Mouse (Mus musculus): Measurements from ENCODE around the gene Clcn5. TPM values are rescaled to one million over a fixed set of nuclear protein-coding genes. Genes with fewer than 3 reads are reported as not detected.

Clcn5 gene
- polyA plus RNA-seq, 1 experiment from 2014 or later: 23.8 TPM

GRCm38 (mm10) chrX:7306861-7307260 is 12.3 kb downstream of the Clcn5 start:
- H3K36me3 ChIP-seq (replicated peaks; ENCODE audit: control insufficient read depth, insufficient read depth, low read depth, low read length): no peaks in the 10 kb centered on the region
- H3K4me3 ChIP-seq (ENCODE audit: low read depth, low read length): no peak overlapping the region
- no peak overlapping the region for H3K9ac ChIP-seq (replicated peaks; ENCODE audit: low read length)
- ATAC-seq (replicated peaks; ENCODE audit: insufficient number of reproducible peaks, low FRiP score, low TSS enrichment, low read depth): no peak
- H3K9me3 ChIP-seq (replicated peaks; ENCODE audit: control insufficient read depth, low read length): no peaks in the 10 kb centered on the region
- no peak overlapping the region for H3K27ac ChIP-seq (replicated peaks; ENCODE audit: low read depth, low read length)
- WGBS: 67% methylated on average over 4 of the region's 5 CpGs
- H3K4me1 ChIP-seq (ENCODE audit: control insufficient read depth, insufficient read depth, low read length): no peaks in the 10 kb centered on the region
- DNase-seq (ENCODE audit: low spot score): no peak
- H3K27me3 ChIP-seq (ENCODE audit: control insufficient read depth, insufficient read depth, low read length): no peaks in the 10 kb centered on the region
- no peak overlapping the region for H3K4me2 ChIP-seq (ENCODE audit: low read depth, low read length)

DNA sequence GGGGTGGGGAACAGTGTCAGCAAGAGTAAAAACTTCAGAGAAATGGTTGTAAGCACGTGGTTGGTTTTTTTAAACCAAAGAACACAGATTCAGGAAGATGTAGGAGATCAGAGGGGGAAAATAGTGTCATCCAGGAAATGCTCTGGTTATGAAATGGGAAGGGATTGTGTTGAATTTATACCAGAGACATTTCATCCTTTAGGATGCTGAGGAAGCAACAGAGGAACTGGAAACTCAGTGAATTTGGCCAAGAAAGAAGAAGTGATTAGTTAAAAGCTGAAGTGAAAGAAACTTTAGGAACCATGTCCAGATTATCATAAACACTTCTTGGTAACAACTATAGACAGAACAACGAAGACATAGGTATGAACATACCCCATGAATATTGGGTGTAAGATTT is 26.2 kb downstream of the Clcn5 start:
- Histone ChIP-seq H3K27me3 (ENCODE audit: control insufficient read depth, insufficient read depth, low read length) (no peaks in the 10 kb centered on the region), H3K4me2 (ENCODE audit: low read depth, low read length) (no peak overlapping the region), H3K27ac (replicated peaks; ENCODE audit: low read depth, low read length) (no peak overlapping the region), H3K9me3 (replicated peaks; ENCODE audit: control insufficient read depth, low read length) (no peaks in the 10 kb centered on the region), H3K4me1 (ENCODE audit: control insufficient read depth, insufficient read depth, low read length) (no peaks in the 10 kb centered on the region), H3K4me3 (ENCODE audit: low read depth, low read length) (no peak overlapping the region), H3K9ac (replicated peaks; ENCODE audit: low read length) (no peak overlapping the region), H3K36me3 (replicated peaks; ENCODE audit: control insufficient read depth, insufficient read depth, low read depth, low read length) (no peaks in the 10 kb centered on the region)
- 78% methylated on average over 2 of the region's 2 CpGs for WGBS
- no peak for ATAC-seq (replicated peaks; ENCODE audit: insufficient number of reproducible peaks, low FRiP score, low TSS enrichment, low read depth)
- DNase-seq (ENCODE audit: low spot score): no peak

- 83% methylated on average over 8 of the region's 8 CpGs for WGBS
- no peak for ATAC-seq (replicated peaks; ENCODE audit: insufficient number of reproducible peaks, low FRiP score, low TSS enrichment, low read depth)
These were observed 26.9 kb downstream of the Clcn5 start for GRCm38 (mm10) chrX:7292151-7292768.

GRCm38 (mm10) chrX:7288976-7289375 is 30.2 kb downstream of the Clcn5 start:
- no peak overlapping the region for H3K4me2 ChIP-seq (ENCODE audit: low read depth, low read length)
- no peaks in the 10 kb centered on the region for H3K27me3 ChIP-seq (ENCODE audit: control insufficient read depth, insufficient read depth, low read length)
- no peak for DNase-seq (ENCODE audit: low spot score)
- ATAC-seq (replicated peaks; ENCODE audit: insufficient number of reproducible peaks, low FRiP score, low TSS enrichment, low read depth): no peak
- 15% methylated on average over 2 of the region's 2 CpGs for whole genome bisulfite sequencing
- no peak overlapping the region for H3K9ac ChIP-seq (replicated peaks; ENCODE audit: low read length)
- H3K9me3 ChIP-seq (replicated peaks; ENCODE audit: control insufficient read depth, low read length): no peaks in the 10 kb centered on the region
- H3K4me1 ChIP-seq (ENCODE audit: control insufficient read depth, insufficient read depth, low read length): no peaks in the 10 kb centered on the region
- H3K27ac ChIP-seq (replicated peaks; ENCODE audit: low read depth, low read length): no peak overlapping the region
- H3K36me3 ChIP-seq (replicated peaks; ENCODE audit: control insufficient read depth, insufficient read depth, low read depth, low read length): no peaks in the 10 kb centered on the region
- H3K4me3 ChIP-seq (ENCODE audit: low read depth, low read length): no peak overlapping the region

More at GRCm38 (mm10) chrX:7292151-7292768, 26.9 kb downstream of the Clcn5 start:
- H3K36me3 ChIP-seq (replicated peaks; ENCODE audit: control insufficient read depth, insufficient read depth, low read depth, low read length): no peaks in the 10 kb centered on the region
- H3K27me3 ChIP-seq (ENCODE audit: control insufficient read depth, insufficient read depth, low read length): no peaks in the 10 kb centered on the region
- no peak overlapping the region for H3K9ac ChIP-seq (replicated peaks; ENCODE audit: low read length)
- no peak overlapping the region for H3K4me2 ChIP-seq (ENCODE audit: low read depth, low read length)
- DNase-seq (ENCODE audit: low spot score): no peak
- no peak overlapping the region for H3K4me3 ChIP-seq (ENCODE audit: low read depth, low read length)
- no peaks in the 10 kb centered on the region for H3K4me1 ChIP-seq (ENCODE audit: control insufficient read depth, insufficient read depth, low read length)
- no peaks in the 10 kb centered on the region for H3K9me3 ChIP-seq (replicated peaks; ENCODE audit: control insufficient read depth, low read length)
- no peak overlapping the region for H3K27ac ChIP-seq (replicated peaks; ENCODE audit: low read depth, low read length)

- Histone ChIP-seq H3K27me3 (ENCODE audit: control insufficient read depth, insufficient read depth, low read length) (no peaks in the 10 kb centered on the region), H3K4me2 (ENCODE audit: low read depth, low read length) (no peak overlapping the region), H3K9me3 (replicated peaks; ENCODE audit: control insufficient read depth, low read length) (no peaks in the 10 kb centered on the region), H3K9ac (replicated peaks; ENCODE audit: low read length) (no peak overlapping the region), H3K36me3 (replicated peaks; ENCODE audit: control insufficient read depth, insufficient read depth, low read depth, low read length) (no peaks in the 10 kb centered on the region), H3K4me1 (ENCODE audit: control insufficient read depth, insufficient read depth, low read length) (no peaks in the 10 kb centered on the region), H3K27ac (replicated peaks; ENCODE audit: low read depth, low read length) (no peak overlapping the region), H3K4me3 (ENCODE audit: low read depth, low read length) (no peak overlapping the region)
- WGBS: 88% methylated on average over 2 of the region's 2 CpGs
- ATAC-seq (replicated peaks; ENCODE audit: insufficient number of reproducible peaks, low FRiP score, low TSS enrichment, low read depth) (no peak), DNase-seq (ENCODE audit: low spot score) (no peak)
These were observed 32.0 kb downstream of the Clcn5 start for GRCm38 (mm10) chrX:7287051-7287734.

DNA sequence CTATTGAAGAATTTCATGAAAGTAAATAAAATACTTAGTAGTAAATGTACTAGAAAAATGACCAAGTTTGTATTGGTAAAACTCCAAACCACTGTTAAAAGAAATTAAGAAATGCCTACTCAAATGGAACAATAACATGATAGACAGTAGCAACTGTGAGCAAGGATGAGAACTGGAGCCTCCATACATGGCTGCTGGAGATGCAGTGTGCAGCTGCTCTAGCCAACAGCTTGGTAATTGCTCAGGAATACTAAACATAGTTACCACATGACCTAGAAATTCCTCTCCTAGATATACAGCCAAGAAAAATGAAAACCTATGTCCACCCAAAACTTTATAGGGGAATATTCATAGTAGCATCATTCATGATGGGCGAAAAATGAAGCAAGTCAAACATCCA is 36.5 kb downstream of the Clcn5 start:
- Histone ChIP-seq H3K27me3 (ENCODE audit: control insufficient read depth, insufficient read depth, low read length) (no peaks in the 10 kb centered on the region), H3K4me3 (ENCODE audit: low read depth, low read length) (no peak overlapping the region), H3K4me1 (ENCODE audit: control insufficient read depth, insufficient read depth, low read length) (no peaks in the 10 kb centered on the region), H3K36me3 (replicated peaks; ENCODE audit: control insufficient read depth, insufficient read depth, low read depth, low read length) (no peaks in the 10 kb centered on the region), H3K4me2 (ENCODE audit: low read depth, low read length) (no peak overlapping the region), H3K27ac (replicated peaks; ENCODE audit: low read depth, low read length) (no peak overlapping the region), H3K9me3 (replicated peaks; ENCODE audit: control insufficient read depth, low read length) (no peaks in the 10 kb centered on the region), H3K9ac (replicated peaks; ENCODE audit: low read length) (no peak overlapping the region)
- WGBS: 90% methylated on average over 1 of the region's 1 CpGs
- no peak for DNase-seq (ENCODE audit: low spot score)
- no peak for ATAC-seq (replicated peaks; ENCODE audit: insufficient number of reproducible peaks, low FRiP score, low TSS enrichment, low read depth)

DNA sequence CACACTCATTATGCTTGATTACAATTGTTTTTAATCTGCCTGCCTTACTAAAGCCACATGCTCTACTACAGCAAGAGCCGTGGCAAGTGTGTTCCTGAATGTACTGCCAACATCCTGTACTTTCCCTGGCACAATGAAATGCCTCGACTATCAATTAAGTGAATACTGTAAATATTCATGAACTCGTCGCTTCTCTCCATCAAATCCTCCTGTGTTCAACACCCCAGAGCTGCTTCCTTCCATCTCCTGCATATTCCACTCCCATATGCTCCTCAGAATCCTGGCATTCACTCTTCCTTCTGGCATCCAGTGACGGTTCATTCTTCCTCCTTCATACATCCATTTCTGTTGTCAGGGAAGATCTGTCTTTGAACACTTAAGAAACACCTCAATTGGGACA is 39.4 kb downstream of the Clcn5 start:
- H3K9ac ChIP-seq (replicated peaks; ENCODE audit: low read length): no peak overlapping the region
- H3K9me3 ChIP-seq (replicated peaks; ENCODE audit: control insufficient read depth, low read length): no peaks in the 10 kb centered on the region
- no peak for DNase-seq (ENCODE audit: low spot score)
- WGBS: 86% methylated on average over 5 of the region's 5 CpGs
- H3K27ac ChIP-seq (replicated peaks; ENCODE audit: low read depth, low read length): no peak overlapping the region
- H3K4me1 ChIP-seq (ENCODE audit: control insufficient read depth, insufficient read depth, low read length): no peaks in the 10 kb centered on the region
- no peak overlapping the region for H3K4me3 ChIP-seq (ENCODE audit: low read depth, low read length)
- ATAC-seq (replicated peaks; ENCODE audit: insufficient number of reproducible peaks, low FRiP score, low TSS enrichment, low read depth): no peak
- no peaks in the 10 kb centered on the region for H3K36me3 ChIP-seq (replicated peaks; ENCODE audit: control insufficient read depth, insufficient read depth, low read depth, low read length)
- H3K4me2 ChIP-seq (ENCODE audit: low read depth, low read length): no peak overlapping the region
- H3K27me3 ChIP-seq (ENCODE audit: control insufficient read depth, insufficient read depth, low read length): no peaks in the 10 kb centered on the region

- no peak overlapping the region for H3K27ac ChIP-seq (replicated peaks; ENCODE audit: low read depth, low read length)
- 82% methylated on average over 6 of the region's 6 CpGs for WGBS
- no peak overlapping the region for H3K4me3 ChIP-seq (ENCODE audit: low read depth, low read length)
- no peaks in the 10 kb centered on the region for H3K9me3 ChIP-seq (replicated peaks; ENCODE audit: control insufficient read depth, low read length)
- H3K36me3 ChIP-seq (replicated peaks; ENCODE audit: control insufficient read depth, insufficient read depth, low read depth, low read length): no peaks in the 10 kb centered on the region
- DNase-seq (ENCODE audit: low spot score) (no peak), ATAC-seq (replicated peaks; ENCODE audit: insufficient number of reproducible peaks, low FRiP score, low TSS enrichment, low read depth) (no peak)
- no peak overlapping the region for H3K9ac ChIP-seq (replicated peaks; ENCODE audit: low read length)
- H3K27me3 ChIP-seq (ENCODE audit: control insufficient read depth, insufficient read depth, low read length): no peaks in the 10 kb centered on the region
- H3K4me2 ChIP-seq (ENCODE audit: low read depth, low read length): no peak overlapping the region
- H3K4me1 ChIP-seq (ENCODE audit: control insufficient read depth, insufficient read depth, low read length): no peaks in the 10 kb centered on the region
These were observed 42.6 kb downstream of the Clcn5 start for GRCm38 (mm10) chrX:7276564-7276963.
